Mouse (Mus musculus): Measurements from ENCODE around the gene Srp54c.

The Srp54c gene

GRCm38 (mm10) chr12:55311841-55312240 is 81.9 kb downstream of the Srp54c start:
- no peak for DNase-seq (ENCODE audit: low spot score in 2 of 2)

All from heart, adult 9 months (tissue).